Mouse (Mus musculus) liver, embryonic 13.5 days (tissue): ENCODE data around the gene Fam110a. TPM values are rescaled to one million over a fixed set of nuclear protein-coding genes. Genes with fewer than 3 reads are reported as not detected.
A peak's percentile ranks its signal among the peaks of the same experiment; 100 is the strongest.

Experiments
- ATAC-seq: fragments of 200-750 bp; cut with Nextera tagmentation; 2 replicates; pipeline ENCODE4 v1.8.0; 2017; ENCODE audit warnings: low read depth, mild to moderate bottlenecking, moderate number of reproducible peaks, moderate library complexity
- DNase-seq: peaks from one replicate; pipeline ENCODE4 v3.0.0; 2022
- H3K27ac ChIP-seq: fragments of 300-500 bp; sonication (generic); 2 replicates; pipeline ENCODE4 v1.5.1; 2015; ENCODE audit warnings: moderate library complexity, mild to moderate bottlenecking, inconsistent platforms
- H3K27me3 ChIP-seq: fragments of 300-500 bp; sonication (generic); 2 replicates; pipeline ENCODE4 v1.6.1; 2015; ENCODE audit warnings: mild to moderate bottlenecking, inconsistent platforms
- H3K36me3 ChIP-seq: fragments of 300-500 bp; sonication (generic); 2 replicates; pipeline ENCODE4 v1.6.1; 2015; ENCODE audit warnings: mild to moderate bottlenecking, inconsistent platforms
- H3K4me1 ChIP-seq: fragments of 300-500 bp; sonication (generic); replicated peaks from 2 replicates; pipeline ENCODE4 v1.6.1; 2015; ENCODE audit warnings: inconsistent platforms
- H3K4me2 ChIP-seq: fragments of 300-500 bp; sonication (generic); 2 replicates; pipeline ENCODE4 v1.6.1; 2015; ENCODE audit warnings: inconsistent platforms, mild to moderate bottlenecking, moderate library complexity
- H3K4me3 ChIP-seq: fragments of 300-500 bp; sonication (generic); replicated peaks from 2 replicates; pipeline ENCODE4 v1.5.1; 2015; ENCODE audit warnings: mild to moderate bottlenecking, inconsistent platforms
- H3K9ac ChIP-seq: fragments of 300-500 bp; sonication (generic); 2 replicates; pipeline ENCODE4 v1.6.1; 2015; ENCODE audit warnings: mild to moderate bottlenecking, inconsistent platforms
- H3K9me3 ChIP-seq: fragments of 300-500 bp; sonication (generic); replicated peaks from 2 replicates; pipeline ENCODE4 v1.6.1; 2016; ENCODE audit warnings: inconsistent platforms
- WGBS: fragments of 180-500 bp; shearing (Covaris S2); methylation state at CpG from one replicate; pipeline ENCODE4 v1.1.7; 2015; ENCODE audit not compliant: insufficient replicate concordance; 5-methylcytosine and 5-hydroxymethylcytosine counted together
- polyA plus RNA-seq: library from polyadenylated mRNA; unstranded; fragments of >200 nt; fragmentation: Nextera tagmentation; extraction: Ambion mirVana; gene quantifications from 2 replicates; pipeline ENCODE4 v1.2.1, GENCODE M21; 2015

Fam110a gene
- polyA plus RNA-seq, 1 experiment from 2014 or later: 11.2 TPM

DNA sequence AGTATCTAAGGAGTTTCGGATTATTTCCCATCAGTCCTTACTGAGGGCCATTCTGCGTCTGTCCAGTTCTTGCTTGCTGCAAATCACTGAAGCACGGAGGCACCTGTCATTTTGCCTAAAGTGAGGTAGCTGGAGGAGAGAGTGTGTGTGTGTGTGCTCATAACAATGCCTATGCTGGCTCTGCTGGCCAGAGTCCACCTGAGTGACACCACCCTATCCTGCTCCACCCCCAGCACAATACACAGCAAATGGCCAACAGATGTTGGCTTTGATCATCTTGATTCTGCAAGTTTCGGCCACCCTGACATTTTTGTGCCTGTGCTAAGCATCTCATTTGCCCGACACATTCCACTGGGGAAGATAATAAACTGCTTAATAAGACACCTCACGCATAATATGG lies 1.5 kb downstream of the Fam110a start:
- Histone ChIP-seq H3K4me2 (peak overlapping the region; percentile 80), H3K9ac (peak overlapping the region; percentile 92; the same call in 1 of the 2 replicates), H3K27ac (0 out of 2 replicates have a peak overlapping the region, but pooled peaks have one; percentile 27), H3K27me3 (peaks cover 21% of the 10 kb centered on the region), H3K9me3 (no peaks in the 10 kb centered on the region), H3K4me3 (peak overlapping the region; percentile 84), H3K4me1 (peaks cover 68% of the 10 kb centered on the region), H3K36me3 (peaks cover 7% of the 10 kb centered on the region; the same call in 1 of the 2 replicates)
- 74% methylated on average over 6 of the region's 6 CpGs for WGBS
- DNase-seq (no peak), ATAC-seq (no peak)

DNA sequence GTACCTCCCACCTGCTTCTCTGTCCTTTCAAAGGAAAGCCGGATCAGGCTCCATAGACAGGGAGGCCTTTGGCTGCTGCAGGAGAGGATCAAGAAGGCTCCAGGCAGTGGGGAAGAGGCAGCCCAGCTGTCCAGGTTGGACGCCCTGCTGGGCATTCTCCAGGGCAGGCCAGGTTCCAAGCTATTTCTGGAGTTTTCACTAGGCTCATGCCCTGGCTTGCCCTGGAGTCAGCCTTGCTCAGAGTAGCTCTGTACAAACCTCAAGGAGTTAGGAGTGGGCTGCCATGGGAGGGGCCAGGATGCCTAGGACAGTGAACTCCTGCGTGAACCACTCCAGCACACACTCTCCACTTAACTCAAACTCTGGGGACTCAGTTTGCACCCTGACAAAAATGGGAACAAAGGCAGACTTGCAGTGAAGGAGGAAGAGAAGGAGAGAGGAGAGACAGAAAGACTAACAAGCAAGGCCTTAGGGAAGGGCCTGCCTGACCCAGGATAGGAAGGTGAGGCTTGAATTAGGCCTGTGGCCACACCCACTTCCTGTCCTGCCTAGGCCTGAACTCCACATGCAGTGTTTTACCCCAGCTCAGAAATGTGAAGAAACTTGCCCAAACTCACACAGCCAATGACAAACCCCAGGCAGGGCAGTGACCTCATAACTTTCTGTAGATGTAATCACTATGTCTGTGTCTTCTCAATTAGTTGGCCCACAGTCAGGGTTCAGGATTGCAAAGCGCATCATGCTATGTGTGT lies 2.2 kb downstream of the Fam110a start:
- Histone ChIP-seq H3K36me3 (peaks cover 7% of the 10 kb centered on the region; the same call in 1 of the 2 replicates), H3K9ac (no peak overlapping the region), H3K4me1 (peaks cover 74% of the 10 kb centered on the region), H3K4me2 (peak overlapping the region; percentile 80), H3K27me3 (peaks cover 28% of the 10 kb centered on the region), H3K27ac (peak overlapping the region; percentile 27; the same call in 1 of the 2 replicates), H3K4me3 (peak overlapping the region; percentile 84; the same call in 1 of the 2 replicates), H3K9me3 (no peaks in the 10 kb centered on the region)
- 85% methylated on average over 4 of the region's 4 CpGs for WGBS
- ATAC-seq (no peak), DNase-seq (no peak)

DNA sequence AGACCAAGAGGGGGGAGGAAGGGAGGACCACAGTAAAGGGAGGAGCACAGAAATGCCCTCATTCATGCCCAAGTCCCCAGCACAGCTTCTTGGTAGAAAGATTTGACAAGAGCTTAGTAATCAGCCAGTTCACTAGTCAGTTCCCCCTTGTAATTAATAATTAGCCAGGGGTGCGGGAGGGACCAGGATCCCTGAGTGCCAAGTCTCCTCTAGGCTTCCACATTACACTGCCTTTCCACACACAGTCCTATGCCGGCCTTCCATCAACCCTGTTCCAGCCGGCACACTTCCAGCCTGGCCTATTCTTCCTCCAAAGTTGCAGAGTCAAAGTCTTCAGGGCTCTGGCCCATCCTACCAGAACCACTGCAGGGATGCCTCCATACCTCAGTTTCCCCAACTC lies 4.0 kb downstream of the Fam110a start:
- peaks cover 92% of the 10 kb centered on the region for H3K4me1 ChIP-seq
- peaks cover 7% of the 10 kb centered on the region; the same call in 1 of the 2 replicates for H3K36me3 ChIP-seq
- 0 out of 2 replicates have a peak overlapping the region, but pooled peaks have one; percentile 17 for H3K4me2 ChIP-seq
- H3K9me3 ChIP-seq: no peaks in the 10 kb centered on the region
- peaks cover 38% of the 10 kb centered on the region for H3K27me3 ChIP-seq
- H3K4me3 ChIP-seq: no peak overlapping the region
- H3K27ac ChIP-seq: no peak overlapping the region
- WGBS: 85% methylated on average over 3 of the region's 3 CpGs
- ATAC-seq: no peak; the same call in 1 of the 2 replicates
- DNase-seq: no peak
- H3K9ac ChIP-seq: no peak overlapping the region

- no peak overlapping the region for H3K4me3 ChIP-seq
- no peaks in the 10 kb centered on the region for H3K9me3 ChIP-seq
- no peak overlapping the region for H3K27ac ChIP-seq
- H3K36me3 ChIP-seq: peaks cover 9% of the 10 kb centered on the region
- peaks cover 95% of the 10 kb centered on the region for H3K4me1 ChIP-seq
- no peak overlapping the region for H3K9ac ChIP-seq
- no peak for DNase-seq
- no peak for ATAC-seq
- WGBS: 69% methylated on average over 5 of the region's 5 CpGs
- no peak overlapping the region for H3K4me2 ChIP-seq
- H3K27me3 ChIP-seq: peaks cover 38% of the 10 kb centered on the region
These were observed 4.7 kb downstream of the Fam110a start for GRCm38 (mm10) chr2:151975295-151975694.

GRCm38 (mm10) chr2:151973595-151974562 lies 6.1 kb downstream of the Fam110a start:
- peak overlapping the region; percentile 29 for H3K9ac ChIP-seq
- DNase-seq: no peak
- H3K36me3 ChIP-seq: peaks cover 23% of the 10 kb centered on the region
- ATAC-seq: no peak
- peaks cover 98% of the 10 kb centered on the region for H3K4me1 ChIP-seq
- no peaks in the 10 kb centered on the region for H3K9me3 ChIP-seq
- peak overlapping the region; percentile 29 for H3K4me3 ChIP-seq
- peaks cover 38% of the 10 kb centered on the region for H3K27me3 ChIP-seq
- WGBS: 4% methylated on average over 36 of the region's 36 CpGs
- peak overlapping the region; percentile 61 for H3K4me2 ChIP-seq
- H3K27ac ChIP-seq: peak overlapping the region; percentile 34; the same call in 1 of the 2 replicates

DNA sequence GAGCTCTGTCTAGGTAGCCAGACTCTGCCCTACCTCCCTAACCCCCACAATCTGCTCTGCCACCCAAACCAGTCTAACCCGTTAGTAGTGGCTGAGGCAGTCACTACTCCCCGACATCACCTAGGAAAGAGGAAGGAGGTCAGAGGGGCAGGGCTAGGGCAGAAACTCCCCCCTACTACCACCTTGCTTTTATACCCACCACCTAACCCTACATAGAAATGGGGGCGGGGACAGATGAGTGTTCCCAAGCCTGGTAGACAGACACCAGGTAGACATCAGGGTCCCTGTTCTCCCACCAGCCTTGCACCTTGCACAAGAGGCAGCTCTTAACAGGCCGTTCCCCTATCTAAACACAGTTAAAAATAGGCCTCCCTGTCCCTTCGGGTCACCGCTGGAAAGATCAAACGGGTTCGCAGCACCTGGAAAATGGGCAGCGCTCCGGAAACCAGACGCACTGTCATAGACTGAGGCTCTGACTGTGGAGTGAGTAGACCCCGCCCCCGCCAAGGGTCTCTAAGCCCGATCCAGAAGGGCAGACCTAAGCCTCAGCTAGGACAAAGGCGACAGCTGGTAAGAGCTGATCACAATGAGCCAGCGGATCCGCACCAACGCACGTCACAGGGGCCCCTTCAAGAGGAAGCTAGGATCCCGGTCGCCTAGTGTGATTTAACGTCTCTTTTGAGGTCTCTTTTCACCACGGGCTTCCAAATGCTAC lies 7.0 kb downstream of the Fam110a start:
- H3K4me1 ChIP-seq: peaks cover 96% of the 10 kb centered on the region
- DNase-seq (no peak), ATAC-seq (peak; percentile 5; the same call in 1 of the 2 replicates)
- peak overlapping the region; percentile 34 for H3K27ac ChIP-seq
- peak overlapping the region; percentile 61 for H3K4me2 ChIP-seq
- H3K36me3 ChIP-seq: peaks cover 29% of the 10 kb centered on the region
- no peaks in the 10 kb centered on the region for H3K9me3 ChIP-seq
- peak overlapping the region; percentile 29 for H3K9ac ChIP-seq
- 6% methylated on average over 23 of the region's 23 CpGs for WGBS
- peak overlapping the region; percentile 29 for H3K4me3 ChIP-seq
- peaks cover 38% of the 10 kb centered on the region for H3K27me3 ChIP-seq

- H3K36me3 ChIP-seq: peaks cover 28% of the 10 kb centered on the region
- no peak overlapping the region for H3K9ac ChIP-seq
- H3K4me1 ChIP-seq: peaks cover 92% of the 10 kb centered on the region
- H3K27ac ChIP-seq: no peak overlapping the region
- H3K4me3 ChIP-seq: no peak overlapping the region
- no peak for ATAC-seq
- 78% methylated on average over 5 of the region's 5 CpGs for WGBS
- H3K4me2 ChIP-seq: no peak overlapping the region
- peaks cover 38% of the 10 kb centered on the region for H3K27me3 ChIP-seq
- H3K9me3 ChIP-seq: no peaks in the 10 kb centered on the region
- no peak for DNase-seq
These were observed 8.3 kb downstream of the Fam110a start for GRCm38 (mm10) chr2:151971748-151972147.

DNA sequence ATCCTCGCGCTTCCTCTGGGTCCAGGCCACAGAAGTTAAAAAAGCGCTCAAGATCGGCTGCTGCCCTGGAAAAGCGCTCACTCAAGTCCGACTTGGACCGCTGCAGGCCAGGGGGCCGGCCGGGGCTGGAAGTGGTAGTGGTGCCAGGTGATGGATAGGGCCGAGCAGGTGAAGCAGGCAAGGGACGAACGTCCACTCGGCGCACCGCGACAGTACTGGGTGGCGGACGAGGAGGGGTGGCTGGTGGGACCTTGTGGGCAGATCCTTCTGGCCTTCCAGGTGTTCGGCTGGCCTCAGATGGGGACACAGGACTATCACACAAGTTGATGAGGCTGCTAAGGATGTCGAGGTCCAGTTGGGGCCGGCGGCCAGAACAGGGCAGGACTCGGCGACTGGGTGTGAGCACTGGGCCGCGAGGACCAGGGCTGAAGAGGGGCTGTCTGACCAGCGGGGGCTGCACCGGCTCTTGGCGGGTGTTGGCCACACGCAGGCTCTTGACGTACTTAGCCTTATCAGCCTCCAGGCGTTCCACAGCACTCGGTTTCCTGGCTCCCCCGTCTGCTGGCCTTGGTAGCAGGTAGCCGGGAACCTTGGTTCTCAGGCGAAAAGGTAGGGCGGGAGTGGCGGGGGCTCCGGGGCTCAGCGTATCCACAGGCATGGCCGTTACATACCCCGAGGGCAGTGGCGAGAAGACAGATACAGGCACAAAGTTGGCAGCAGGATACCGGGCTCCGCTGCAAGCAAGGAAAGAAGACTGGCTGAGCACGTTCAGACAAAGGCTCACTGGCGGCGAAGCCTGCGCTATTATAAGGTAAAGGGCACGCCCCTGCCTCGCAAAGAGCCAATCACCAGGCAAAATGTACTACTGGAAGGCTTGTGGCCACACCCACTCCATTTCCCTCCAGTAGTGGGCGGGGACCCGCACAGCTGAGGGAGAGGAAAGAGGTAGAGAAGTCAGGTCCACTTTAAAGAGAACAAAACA lies 9.5 kb downstream of the Fam110a start:
- Histone ChIP-seq H3K27ac (no peak overlapping the region), H3K4me3 (peak overlapping the region; percentile 25; the same call in 1 of the 2 replicates), H3K4me2 (peak overlapping the region; percentile 61), H3K9ac (peak overlapping the region; percentile 29; the same call in 1 of the 2 replicates), H3K36me3 (peaks cover 27% of the 10 kb centered on the region), H3K4me1 (peaks cover 80% of the 10 kb centered on the region), H3K9me3 (no peaks in the 10 kb centered on the region), H3K27me3 (peaks cover 38% of the 10 kb centered on the region)
- 49% methylated on average over 53 of the region's 53 CpGs for WGBS
- peak; percentile 81 for ATAC-seq
- peak; percentile 74 for DNase-seq

- WGBS: 68% methylated on average over 6 of the region's 6 CpGs
- Histone ChIP-seq H3K27me3 (peaks cover 28% of the 10 kb centered on the region), H3K4me3 (no peak overlapping the region), H3K27ac (no peak overlapping the region), H3K4me1 (peaks cover 70% of the 10 kb centered on the region), H3K4me2 (no peak overlapping the region), H3K9ac (no peak overlapping the region), H3K9me3 (no peaks in the 10 kb centered on the region), H3K36me3 (peaks cover 27% of the 10 kb centered on the region)
- DNase-seq: no peak
- ATAC-seq: no peak
These were observed 10.6 kb downstream of the Fam110a start for GRCm38 (mm10) chr2:151969396-151969795.

GRCm38 (mm10) chr2:151968986-151969385 lies 11.0 kb downstream of the Fam110a start:
- no peak overlapping the region for H3K4me2 ChIP-seq
- DNase-seq (no peak), ATAC-seq (no peak)
- no peak overlapping the region for H3K4me3 ChIP-seq
- 75% methylated on average over 7 of the region's 7 CpGs for WGBS
- H3K27ac ChIP-seq: no peak overlapping the region
- H3K9me3 ChIP-seq: no peaks in the 10 kb centered on the region
- H3K4me1 ChIP-seq: peaks cover 70% of the 10 kb centered on the region
- H3K36me3 ChIP-seq: peaks cover 27% of the 10 kb centered on the region
- H3K9ac ChIP-seq: no peak overlapping the region
- peaks cover 24% of the 10 kb centered on the region for H3K27me3 ChIP-seq
